Mouse (Mus musculus) layer of hippocampus, postnatal 10 days (tissue): ENCODE data around the gene Chat. TPM values are rescaled to one million over a fixed set of nuclear protein-coding genes. Genes with fewer than 3 reads are reported as not detected.

Source experiments
- DNase-seq, 2 experiments: peaks; one replicate each; pipeline ENCODE4 v3.0.0; 2021; ENCODE audit warnings: low spot score in 2 of 2
- long read RNA-seq: library from polyadenylated mRNA; stranded (forward); transcript quantifications from one replicate; pipeline ENCODE4 v2.0.0, GENCODE M21; 2023
- total RNA-seq, 2 experiments: library from RNA; stranded (reverse); gene quantifications; 2 replicates each; pipeline ENCODE4 v1.2.3; 2021

Gene Chat
- total RNA-seq: not detected
- long read RNA-seq: 0 reads

DNA sequence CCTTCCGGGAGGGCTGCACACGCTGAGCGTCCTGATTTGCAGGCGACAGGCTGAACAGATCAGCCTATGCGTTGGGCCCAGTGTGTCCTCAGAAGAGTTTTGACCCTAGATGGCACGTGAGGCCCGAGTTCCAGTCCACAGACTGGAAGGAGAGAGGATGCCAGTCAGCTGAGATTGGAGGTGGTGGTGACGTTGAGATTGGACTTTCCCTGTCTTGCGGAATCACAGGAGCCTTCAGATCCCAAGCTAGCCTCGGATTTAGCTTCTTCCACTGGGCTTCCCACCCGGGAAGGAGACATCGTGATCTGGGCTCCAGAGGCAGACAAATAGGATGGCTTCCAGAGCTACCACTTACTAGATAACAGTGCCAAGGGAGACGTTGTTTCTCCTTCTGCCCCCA, at the start of gene Chat:
Gene Chat (minus strand): TSS at position 101 of the 400 bp plus-strand sequence.
- no peak for DNase-seq

GRCm38 (mm10) chr14:32513336-32514032, 47.7 kb upstream of the Chat start, which contains the start of gene Ercc6:
TSS of gene Ercc6 (plus strand) at chr14:32513521.
- peak; percentile 94 to 95 for DNase-seq

GRCm38 (mm10) chr14:32512912-32513311, 47.1 kb upstream of the Chat start:
- no peak for DNase-seq

DNA sequence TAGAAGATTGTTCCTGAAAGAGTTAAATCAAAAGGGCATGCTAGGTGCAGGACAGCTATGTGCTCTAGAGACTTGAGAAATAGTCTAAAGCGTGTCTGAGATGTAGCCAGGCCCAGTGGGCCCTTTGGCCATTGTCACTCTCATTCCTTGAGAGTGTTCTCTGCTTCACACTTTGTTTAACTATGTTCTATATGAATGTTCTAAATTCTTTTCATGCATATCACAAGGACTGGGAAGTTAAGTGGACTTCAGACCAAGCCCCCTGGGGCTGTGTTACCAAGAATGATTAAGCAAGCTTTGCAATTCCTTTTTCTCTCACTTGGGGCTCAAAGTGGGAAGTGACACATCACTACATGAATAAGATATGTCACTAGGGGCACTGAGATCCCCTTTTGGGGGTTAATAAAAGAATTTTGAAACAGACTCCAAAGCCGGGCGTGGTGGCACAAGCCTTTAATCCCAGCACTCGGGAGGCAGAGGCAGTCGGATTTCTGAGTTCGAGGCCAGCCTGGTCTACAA, 43.7 kb upstream of the Chat start:
- no peak for DNase-seq

DNA sequence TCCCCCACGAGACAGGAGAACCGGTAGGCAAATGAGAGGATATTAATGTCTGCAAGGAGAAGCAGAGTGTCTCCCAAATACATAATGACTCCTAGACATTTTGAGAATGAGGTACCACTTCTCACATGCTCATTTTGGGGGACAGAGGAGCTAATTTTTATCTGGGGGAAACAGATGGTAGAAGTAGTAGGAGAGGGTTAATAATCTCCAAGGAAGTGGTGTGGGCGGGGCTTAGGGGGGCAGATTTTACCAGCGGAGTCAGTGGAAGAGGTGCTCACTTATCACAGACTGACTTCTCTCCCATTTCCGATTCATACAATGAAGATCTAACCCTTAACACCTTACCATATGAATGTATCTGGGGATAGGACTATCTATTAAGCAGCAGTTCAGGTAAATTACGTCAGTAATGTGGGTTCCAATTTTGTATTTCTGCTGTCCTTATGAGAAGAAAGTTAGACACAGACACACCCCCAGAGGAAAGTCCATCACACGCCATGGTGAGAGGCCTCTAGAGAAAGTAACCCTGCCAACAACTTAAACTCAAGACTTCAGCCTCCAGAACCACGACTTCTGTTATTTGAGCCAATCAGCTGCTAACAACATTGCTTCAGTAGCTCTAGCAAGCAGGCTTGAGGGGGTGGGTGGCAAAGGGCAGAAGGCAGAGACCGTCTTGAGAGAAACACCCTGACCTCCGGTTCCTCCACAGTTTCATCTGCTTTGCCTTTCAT, 42.5 kb upstream of the Chat start:
- DNase-seq: no peak

GRCm38 (mm10) chr14:32507216-32507615, 41.4 kb upstream of the Chat start:
- no peak for DNase-seq

DNA sequence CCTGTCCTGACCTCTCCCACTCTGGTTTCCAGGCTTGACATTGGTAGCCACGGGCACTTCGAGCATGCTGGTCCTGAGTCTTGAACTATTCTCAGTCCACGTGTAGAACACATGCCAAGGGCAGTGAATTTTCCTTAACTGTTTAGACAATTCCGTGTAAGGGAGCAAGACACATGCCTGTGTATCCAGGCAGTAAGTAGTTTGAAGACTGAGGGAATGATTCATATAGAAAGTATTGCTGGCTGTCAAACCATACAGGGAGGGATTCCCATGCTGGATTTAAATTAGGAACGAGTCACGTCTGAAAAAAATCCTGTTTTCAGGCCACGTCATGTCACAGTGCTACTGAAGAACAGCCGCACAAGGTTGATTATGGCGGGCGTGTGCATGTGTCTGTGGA, 40.5 kb upstream of the Chat start:
- DNase-seq: no peak

DNA sequence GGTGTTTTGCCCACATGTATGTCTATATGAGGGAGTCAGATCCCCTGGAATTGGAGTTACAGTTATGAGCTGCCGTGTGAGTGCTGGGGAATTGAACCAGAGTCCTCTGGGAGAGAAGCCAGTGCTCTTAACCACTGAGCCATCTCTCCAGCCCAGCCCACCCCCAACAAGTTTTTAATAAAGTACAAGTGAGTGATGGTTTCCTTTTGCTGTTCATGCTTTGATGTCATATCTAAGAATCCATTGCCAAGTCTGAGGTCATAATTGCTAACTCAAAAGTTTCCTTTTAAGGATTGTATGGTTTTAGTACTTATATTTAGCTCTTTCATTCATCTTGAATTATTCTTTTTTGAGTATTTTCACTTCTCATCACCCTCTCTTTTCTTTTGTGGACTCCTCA, 38.1 kb upstream of the Chat start:
- DNase-seq: no peak

DNA sequence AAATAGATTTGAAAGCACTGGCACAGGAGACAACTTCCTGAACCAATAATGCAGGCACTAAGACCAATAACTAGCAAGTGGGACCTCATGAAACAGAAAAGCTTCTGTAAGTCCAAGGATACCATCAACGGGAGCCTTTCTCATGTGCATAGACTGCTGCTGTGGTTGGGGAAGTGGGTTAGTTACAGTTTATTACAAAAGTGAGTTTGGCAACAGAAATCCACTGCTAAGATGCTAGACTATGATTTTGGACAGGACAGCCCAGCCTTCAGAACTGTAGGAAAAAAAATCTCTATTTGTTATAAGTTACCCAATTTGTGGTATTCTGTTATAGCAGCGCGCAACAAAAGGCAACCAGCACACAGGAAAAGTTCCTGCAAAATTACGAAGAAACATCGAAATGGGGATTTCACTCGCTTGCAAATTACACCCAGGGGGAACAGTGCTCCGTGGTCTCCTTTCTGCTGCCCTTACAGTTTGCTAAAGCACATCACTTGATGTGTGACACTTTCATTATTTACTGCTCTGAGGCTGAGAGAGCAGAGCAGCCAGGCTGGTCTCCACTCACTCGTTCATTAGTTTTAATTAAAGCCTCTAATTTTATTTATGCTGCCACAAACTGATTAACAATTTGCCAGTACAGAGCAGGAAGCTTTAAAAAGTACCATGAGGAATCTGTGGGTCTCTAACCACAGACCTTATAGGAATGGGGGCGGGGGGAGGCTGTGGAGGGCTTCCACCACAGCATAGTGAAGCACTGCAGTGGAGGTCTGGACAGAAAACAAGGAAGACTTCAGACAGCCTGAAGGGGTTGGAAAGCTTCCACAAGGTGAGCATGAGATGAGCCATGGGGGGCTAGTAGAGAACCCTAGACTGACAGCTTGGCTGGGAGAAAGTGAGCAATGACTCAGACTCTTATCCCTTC, 37.2 kb upstream of the Chat start:
- DNase-seq: no peak

DNA sequence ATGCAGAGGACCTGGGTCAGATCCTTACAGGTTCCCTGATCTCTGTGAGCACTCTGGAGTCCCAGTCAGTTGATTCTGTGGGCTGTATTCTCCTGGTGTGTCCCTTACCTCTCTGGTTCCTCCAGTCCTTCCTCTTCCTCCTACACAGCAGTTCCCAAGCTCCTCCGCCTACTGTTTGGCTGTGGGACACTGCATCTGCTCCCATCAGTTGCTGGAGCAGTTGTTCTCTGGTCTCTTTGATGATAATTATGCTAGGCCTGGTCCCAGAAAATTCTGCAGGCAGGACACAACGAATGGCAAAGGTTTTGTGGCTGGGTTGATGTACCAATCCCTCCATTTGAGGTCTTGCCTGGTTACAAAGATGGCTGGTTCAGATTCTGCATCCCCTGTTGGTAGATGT, 35.5 kb upstream of the Chat start:
- DNase-seq: no peak

DNA sequence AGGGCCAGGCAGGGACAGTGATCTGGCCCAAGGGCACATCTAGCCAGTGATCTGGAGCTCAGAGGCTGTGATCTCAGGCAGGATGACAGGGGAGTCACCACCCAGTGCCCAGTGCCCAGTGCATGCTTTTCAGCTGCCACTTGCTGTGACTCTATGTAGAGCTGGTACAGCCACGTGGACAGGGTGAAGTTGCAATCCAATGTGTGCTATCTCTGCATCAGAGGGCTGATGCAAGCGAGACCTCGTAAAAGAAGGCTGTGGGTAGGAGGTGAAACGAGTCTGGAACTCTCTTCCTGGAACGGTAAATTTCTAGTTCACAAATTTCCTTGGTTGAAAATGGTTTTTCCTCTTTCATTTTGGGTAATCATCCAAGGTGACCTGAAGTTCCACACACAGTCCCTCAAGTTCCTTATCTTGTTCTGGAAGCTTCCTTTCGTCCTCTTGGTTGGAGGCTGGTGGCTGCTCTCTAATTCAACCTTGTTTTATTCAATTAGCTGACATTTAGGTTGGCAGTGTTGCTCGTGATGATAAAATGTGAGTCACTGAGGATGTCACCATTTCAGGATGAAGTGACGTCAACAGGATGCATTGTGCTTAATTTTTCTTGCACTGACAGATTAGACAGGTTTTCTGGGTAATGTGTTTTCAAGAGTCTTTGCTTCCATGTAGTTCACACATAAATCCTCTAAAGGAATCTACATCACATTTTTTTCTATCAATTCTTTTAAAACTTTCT, 30.5 kb upstream of the Chat start:
- DNase-seq: no peak

- no peak for DNase-seq
These were observed 26.7 kb upstream of the Chat start for GRCm38 (mm10) chr14:32492521-32492920.

DNA sequence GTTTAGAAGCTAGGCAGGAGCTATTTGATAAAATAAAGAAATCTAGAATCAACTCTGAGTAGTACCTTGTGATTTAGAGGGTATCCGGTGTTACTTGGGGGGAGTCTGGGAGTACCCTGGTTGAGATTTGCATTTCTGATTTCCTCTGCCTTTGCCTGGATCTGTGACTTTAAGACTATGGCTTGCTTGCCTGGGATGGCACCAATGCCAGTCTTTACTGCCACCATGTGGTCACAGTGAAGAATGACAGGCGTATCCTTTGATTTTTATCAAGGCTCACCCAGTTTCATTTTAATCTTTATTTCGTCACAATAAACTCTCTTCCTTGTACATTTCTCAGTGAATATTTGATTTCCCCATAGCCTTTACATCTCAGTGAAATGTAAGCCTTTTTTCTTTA, 16.3 kb upstream of the Chat start:
- DNase-seq: peak in 1 of 2 experiments; percentile 39

- DNase-seq: no peak
These were observed 11.8 kb upstream of the Chat start for GRCm38 (mm10) chr14:32477581-32477980.

- DNase-seq: no peak
These were observed 10.8 kb upstream of the Chat start for GRCm38 (mm10) chr14:32476559-32476958.

DNA sequence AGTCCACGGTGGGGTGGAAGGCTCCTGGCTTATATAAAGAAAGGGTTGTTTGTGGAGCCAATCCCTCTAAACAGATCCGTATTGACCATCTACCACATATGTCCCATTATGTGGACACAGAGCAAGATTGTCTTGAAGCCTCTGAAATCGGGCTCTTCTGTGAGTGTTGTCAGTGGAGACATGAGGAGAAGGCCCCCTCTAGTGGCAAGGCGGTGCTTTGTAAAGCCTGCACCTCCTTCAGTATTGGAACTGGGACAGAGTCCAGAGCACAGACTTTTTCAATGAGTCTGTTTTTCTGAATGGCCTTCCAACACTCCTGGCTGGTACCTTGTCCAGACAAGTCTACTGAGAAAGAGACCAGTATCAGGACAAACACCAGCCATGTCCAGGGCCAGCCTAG, 7.2 kb upstream of the Chat start:
- peak; percentile 74 to 76 for DNase-seq

DNA sequence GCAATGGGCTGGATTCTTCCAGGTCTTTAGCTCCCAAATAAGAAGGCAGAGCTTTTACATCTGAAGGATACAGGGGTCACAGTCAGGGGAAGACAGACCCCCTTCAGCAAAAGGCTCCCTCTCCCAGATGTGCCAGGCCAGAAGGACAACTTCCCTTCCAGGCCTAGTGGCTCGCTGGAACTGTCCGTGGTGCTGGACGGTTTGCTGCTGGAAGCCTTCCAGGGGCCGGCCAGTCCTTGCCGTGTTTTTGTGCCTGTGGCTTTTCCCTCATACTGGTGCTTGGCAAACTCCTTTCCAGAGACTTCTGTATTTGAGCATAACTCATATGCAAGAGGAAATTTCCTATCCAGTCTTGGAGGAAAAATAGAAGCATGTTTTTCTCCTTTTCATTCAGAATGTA, 1.8 kb upstream of the Chat start:
- peak; percentile 48 to 52 for DNase-seq

DNA sequence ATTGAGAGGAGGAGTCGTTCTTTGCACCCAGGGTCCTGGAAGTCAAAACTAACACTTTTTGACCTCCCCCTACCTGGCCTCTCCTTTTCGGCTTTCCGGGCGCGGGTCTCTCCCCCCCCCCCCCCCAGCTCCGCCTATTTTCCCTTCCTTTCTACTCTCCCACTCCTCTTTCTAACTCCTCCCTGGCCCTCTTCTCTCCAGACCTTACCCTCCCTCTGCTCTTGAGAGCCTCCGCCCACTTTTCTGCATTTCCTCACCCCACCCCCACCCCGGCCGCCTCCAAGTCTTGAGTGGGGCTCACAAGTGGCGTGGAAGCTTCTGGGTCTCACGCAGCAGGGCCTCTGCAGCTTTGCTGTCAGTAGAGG, 301 bp downstream of the Chat start:
- no peak for DNase-seq

GRCm38 (mm10) chr14:32464601-32465505, 936 bp downstream of the Chat start, which contains the start of gene Slc18a3:
TSS of gene Slc18a3 (minus strand) at chr14:32464850.
- DNase-seq: no peak
